Mouse (Mus musculus): ENCODE measurements around the gene Dbh.

GRCm38 (mm10) chr2:27187531-27187930 is 22.5 kb downstream of the Dbh start:
- TF ChIP-seq GATA1 (IDR thresholded peaks at IDR 0.05; ENCODE audit: borderline replicate concordance, low read length) (no peak), FLI1 (IDR thresholded peaks at IDR 0.05; ENCODE audit: low read length) (no peak)
